Mouse (Mus musculus) left cerebral cortex, postnatal 36 days (tissue): ENCODE data around the gene Acadvl. TPM values are rescaled to one million over a fixed set of nuclear protein-coding genes. Genes with fewer than 3 reads are reported as not detected.
"Not testable (repeated sequence)": the region's sequence is repeated elsewhere in the genome, so short reads cannot be mapped to it uniquely, and the experiment has no call there.

ENCODE experiments used
- DNase-seq, 2 experiments: peaks; one replicate each; pipeline ENCODE4 v3.0.0; 2021 to 2022; ENCODE audit warnings: low spot score in 2 of 2, mixed read lengths in 1 of 2
- intact Hi-C: fragments of 180-260 bp; cut with DNase I; formaldehyde crosslinking; loops from one replicate; pipeline ENCODE4 v1.15.1; 2025
- total RNA-seq, 2 experiments: library from RNA; stranded (reverse); gene quantifications; 2 replicates each; pipeline ENCODE4 v1.2.3; 2021

Acadvl gene
- total RNA-seq, 2 experiments from 2014 or later: 54.3 to 58.5 TPM

- intact Hi-C loops: no loop called here
- peak; percentile 81 to 84 for DNase-seq
Measured at GRCm38 (mm10) chr11:70029130-70029801, 14.1 kb upstream of the Acadvl start.

- DNase-seq: no peak
- intact Hi-C loops: no loop called here
Measured at GRCm38 (mm10) chr11:70028401-70029129, 13.4 kb upstream of the Acadvl start.

- intact Hi-C loops: no loop called here
- peak in 1 of 2 experiments; percentile 44 for DNase-seq
Measured at GRCm38 (mm10) chr11:70027397-70027796, 12.2 kb upstream of the Acadvl start.

- intact Hi-C loops: no loop called here
- no peak for DNase-seq
Measured at GRCm38 (mm10) chr11:70026689-70027088, 11.5 kb upstream of the Acadvl start.

- intact Hi-C loops: no loop called here
- no peak for DNase-seq
Measured at GRCm38 (mm10) chr11:70024151-70024514, 8.9 kb upstream of the Acadvl start.

- DNase-seq: no peak
- intact Hi-C loops: no loop called here
Measured at GRCm38 (mm10) chr11:70023481-70024150, 8.4 kb upstream of the Acadvl start.

GRCm38 (mm10) chr11:70021264-70022132, 6.3 kb upstream of the Acadvl start:
- intact Hi-C loops: no loop called here
- peak; percentile 94 to 96 for DNase-seq

- intact Hi-C loops: no loop called here
Measured at GRCm38 (mm10) chr11:70020731-70021263, 5.6 kb upstream of the Acadvl start.

GRCm38 (mm10) chr11:70020022-70020631, 4.9 kb upstream of the Acadvl start:
- DNase-seq: no peak
- intact Hi-C loops: no loop called here

More at GRCm38 (mm10) chr11:70020731-70021263, 5.6 kb upstream of the Acadvl start:
- DNase-seq: peak; percentile 70 to 72

- DNase-seq: no peak
- intact Hi-C loops: no loop called here
Measured at GRCm38 (mm10) chr11:70019495-70020021, 4.3 kb upstream of the Acadvl start.

GRCm38 (mm10) chr11:70018131-70018990, 3.1 kb upstream of the Acadvl start:
- peak; percentile 65 for DNase-seq
- intact Hi-C loops: no loop called here

GRCm38 (mm10) chr11:70017199-70017767, 2.1 kb upstream of the Acadvl start:
- DNase-seq: no peak
- intact Hi-C loops: no loop called here

GRCm38 (mm10) chr11:70016669-70017068, 1.5 kb upstream of the Acadvl start, which contains the start of gene Dlg4:
Dlg4 (plus strand) TSS chr11:70016942.
- intact Hi-C loops: no loop called here
- no peak for DNase-seq

- intact Hi-C loops, DNase-seq: not testable (repeated sequence)
Measured at GRCm38 (mm10) chr11:70016177-70016576, 966 bp upstream of the Acadvl start.

GRCm38 (mm10) chr11:70015677-70016076, 466 bp upstream of the Acadvl start:
- intact Hi-C loops: loop anchor here (2.0 kb wide), 1 partner anchor 15 kb away; the partner anchor contains the start of gene Dvl2
- no peak for DNase-seq

- intact Hi-C loops: loop anchor here (2.0 kb wide), 1 partner anchor 13 kb away; the partner anchor contains the start of gene Dvl2
Measured at GRCm38 (mm10) chr11:70014051-70014450, 1.2 kb downstream of the Acadvl start.

GRCm38 (mm10) chr11:70013408-70013807, 1.8 kb downstream of the Acadvl start:
- intact Hi-C loops: no loop called here

More at GRCm38 (mm10) chr11:70014051-70014450, 1.2 kb downstream of the Acadvl start:
- DNase-seq: no peak

More at GRCm38 (mm10) chr11:70013408-70013807, 1.8 kb downstream of the Acadvl start:
- no peak for DNase-seq
